Mouse (Mus musculus): Measurements from ENCODE around the gene Atp6v0c. TPM values are rescaled to one million over a fixed set of nuclear protein-coding genes. Genes with fewer than 3 reads are reported as not detected.
A peak's percentile ranks its signal among the peaks of the same experiment; 100 is the strongest.

The Atp6v0c gene
- polyA plus RNA-seq, 1 experiment: 695 TPM

GRCm38 (mm10) chr17:24199741-24200140 lies 30.2 kb upstream of the Atp6v0c start:
- no peak for TF ChIP-seq FLI1 (IDR thresholded peaks at IDR 0.05; ENCODE audit: low read length)
- TF ChIP-seq GATA1 (IDR thresholded peaks at IDR 0.05; ENCODE audit: borderline replicate concordance, low read length): no peak
- H3K27me3 ChIP-seq (replicated peaks): no peaks in the 10 kb centered on the region
- H3K4me1 ChIP-seq: peaks cover 96% of the 10 kb centered on the region
- H3K9me3 ChIP-seq: no peaks in the 10 kb centered on the region
- H3K4me3 ChIP-seq (replicated peaks): peak overlapping the region; percentile 78
- peaks cover 44% of the 10 kb centered on the region for H3K36me3 ChIP-seq (replicated peaks; ENCODE audit: low read length)

DNA sequence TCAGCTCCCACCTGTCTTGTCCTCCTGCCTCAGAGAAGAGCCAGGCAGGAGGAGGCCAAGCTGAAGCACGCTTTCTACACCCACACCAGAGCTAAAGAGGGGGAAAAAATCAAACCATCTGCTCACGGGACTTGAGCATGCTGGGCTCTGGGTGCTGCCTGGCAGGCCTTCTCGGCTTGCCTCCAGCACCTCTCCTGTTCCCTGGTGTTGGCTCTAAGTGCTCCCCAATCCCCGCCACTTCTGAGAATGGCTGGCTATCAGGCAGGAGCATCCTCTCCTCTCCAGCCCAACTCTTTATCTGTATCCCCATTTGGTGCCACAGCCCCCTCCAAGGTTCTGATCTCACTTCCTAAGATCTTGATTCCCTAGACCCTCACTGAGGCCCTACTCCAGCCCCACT lies 29.8 kb upstream of the Atp6v0c start:
- TF ChIP-seq GATA1 (IDR thresholded peaks at IDR 0.05; ENCODE audit: borderline replicate concordance, low read length): no peak
- TF ChIP-seq FLI1 (IDR thresholded peaks at IDR 0.05; ENCODE audit: low read length): no peak
- H3K9me3 ChIP-seq: no peaks in the 10 kb centered on the region
- peaks cover 48% of the 10 kb centered on the region for H3K36me3 ChIP-seq (replicated peaks; ENCODE audit: low read length)
- H3K4me1 ChIP-seq: peaks cover 96% of the 10 kb centered on the region
- H3K27me3 ChIP-seq (replicated peaks): no peaks in the 10 kb centered on the region
- peak overlapping the region; percentile 21 for H3K4me3 ChIP-seq (replicated peaks)

- H3K4me3 ChIP-seq (replicated peaks): peak overlapping the region; percentile 57
- no peaks in the 10 kb centered on the region for H3K27me3 ChIP-seq (replicated peaks)
- H3K36me3 ChIP-seq (replicated peaks; ENCODE audit: low read length): peaks cover 58% of the 10 kb centered on the region
- TF ChIP-seq FLI1 (IDR thresholded peaks at IDR 0.05; ENCODE audit: low read length): no peak
- TF ChIP-seq GATA1 (IDR thresholded peaks at IDR 0.05; ENCODE audit: borderline replicate concordance, low read length): no peak
- H3K9me3 ChIP-seq: no peaks in the 10 kb centered on the region
- peaks cover 91% of the 10 kb centered on the region for H3K4me1 ChIP-seq
Measured at GRCm38 (mm10) chr17:24197032-24197824, 27.7 kb upstream of the Atp6v0c start.

GRCm38 (mm10) chr17:24195349-24195748 lies 25.8 kb upstream of the Atp6v0c start:
- H3K9me3 ChIP-seq: no peaks in the 10 kb centered on the region
- H3K27me3 ChIP-seq (replicated peaks): no peaks in the 10 kb centered on the region
- peaks cover 50% of the 10 kb centered on the region for H3K36me3 ChIP-seq (replicated peaks; ENCODE audit: low read length)
- peaks cover 84% of the 10 kb centered on the region for H3K4me1 ChIP-seq
- H3K4me3 ChIP-seq (replicated peaks): no peak overlapping the region
- no peak for TF ChIP-seq GATA1 (IDR thresholded peaks at IDR 0.05; ENCODE audit: borderline replicate concordance, low read length)
- no peak for TF ChIP-seq FLI1 (IDR thresholded peaks at IDR 0.05; ENCODE audit: low read length)

DNA sequence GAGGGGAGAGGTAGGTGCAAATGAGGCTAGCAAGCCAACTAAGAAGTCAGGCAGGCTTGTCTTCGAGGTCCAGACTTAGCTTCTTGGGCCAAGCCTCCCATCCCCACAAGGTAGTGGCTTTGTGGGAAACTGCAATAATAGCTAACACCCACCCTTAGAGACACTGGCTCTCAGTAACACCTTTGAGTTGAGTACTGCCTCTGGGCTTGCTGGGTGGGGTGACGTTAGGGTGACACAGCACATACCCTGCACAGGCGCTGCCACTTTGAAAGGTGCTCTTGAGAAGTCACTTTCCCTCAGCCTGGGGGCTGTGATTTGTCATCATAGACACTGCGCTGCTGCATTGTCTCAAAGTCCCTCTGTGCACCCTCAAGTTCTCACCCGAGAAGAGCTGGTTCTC lies 24.3 kb upstream of the Atp6v0c start:
- H3K27me3 ChIP-seq (replicated peaks): no peaks in the 10 kb centered on the region
- no peaks in the 10 kb centered on the region for H3K9me3 ChIP-seq
- H3K4me1 ChIP-seq: peaks cover 72% of the 10 kb centered on the region
- H3K4me3 ChIP-seq (replicated peaks): no peak overlapping the region
- no peak for TF ChIP-seq GATA1 (IDR thresholded peaks at IDR 0.05; ENCODE audit: borderline replicate concordance, low read length)
- TF ChIP-seq FLI1 (IDR thresholded peaks at IDR 0.05; ENCODE audit: low read length): no peak
- H3K36me3 ChIP-seq (replicated peaks; ENCODE audit: low read length): peaks cover 57% of the 10 kb centered on the region

DNA sequence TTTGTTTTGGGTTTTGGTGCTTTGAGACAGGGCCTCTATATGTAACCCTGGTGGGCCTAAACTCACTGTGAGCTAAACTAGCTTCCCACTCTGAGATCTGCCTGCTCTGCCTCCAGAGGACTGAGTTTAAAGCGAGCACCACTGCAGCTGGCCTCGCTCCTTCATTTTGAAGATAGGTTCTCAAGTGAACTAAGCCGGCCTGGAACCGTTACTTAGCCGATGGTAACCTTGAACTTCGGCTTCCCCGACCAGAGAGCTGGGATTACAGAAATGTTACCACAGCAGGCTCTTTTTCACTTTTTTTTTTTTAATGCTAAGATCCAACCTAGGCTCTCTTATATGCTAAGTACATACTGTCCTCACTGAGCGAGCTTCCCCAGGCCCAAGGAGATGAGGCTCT lies 23.8 kb upstream of the Atp6v0c start:
- Histone ChIP-seq H3K36me3 (replicated peaks; ENCODE audit: low read length) (peaks cover 56% of the 10 kb centered on the region), H3K9me3 (no peaks in the 10 kb centered on the region), H3K4me1 (peaks cover 67% of the 10 kb centered on the region), H3K4me3 (replicated peaks) (no peak overlapping the region), H3K27me3 (replicated peaks) (no peaks in the 10 kb centered on the region)
- TF ChIP-seq FLI1 (IDR thresholded peaks at IDR 0.05; ENCODE audit: low read length) (no peak), GATA1 (IDR thresholded peaks at IDR 0.05; ENCODE audit: borderline replicate concordance, low read length) (no peak)

GRCm38 (mm10) chr17:24192848-24193247 lies 23.3 kb upstream of the Atp6v0c start:
- Histone ChIP-seq H3K9me3 (no peaks in the 10 kb centered on the region), H3K27me3 (replicated peaks) (no peaks in the 10 kb centered on the region), H3K4me3 (replicated peaks) (no peak overlapping the region), H3K4me1 (peaks cover 63% of the 10 kb centered on the region), H3K36me3 (replicated peaks; ENCODE audit: low read length) (peaks cover 55% of the 10 kb centered on the region)
- TF ChIP-seq FLI1 (IDR thresholded peaks at IDR 0.05; ENCODE audit: low read length): no peak
- TF ChIP-seq GATA1 (IDR thresholded peaks at IDR 0.05; ENCODE audit: borderline replicate concordance, low read length): no peak

DNA sequence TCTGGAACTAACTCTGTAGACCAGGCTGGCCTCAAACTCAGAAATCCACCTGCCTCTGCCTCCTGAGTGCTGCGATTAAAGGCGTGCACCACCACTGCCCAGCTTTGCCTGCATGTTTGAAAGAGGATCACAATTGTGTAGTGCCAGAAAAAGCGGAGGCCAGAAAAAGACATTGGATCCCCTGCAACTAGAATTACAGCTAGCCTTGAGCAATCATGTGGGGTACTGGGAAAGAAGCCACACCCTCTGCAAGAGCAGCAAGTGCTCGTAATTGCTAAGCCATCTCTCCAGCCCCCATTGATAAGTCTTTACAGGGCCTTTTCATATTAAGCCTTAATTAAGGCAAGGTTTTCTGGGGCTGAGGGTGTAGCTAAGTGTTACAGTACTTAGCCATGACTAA lies 22.0 kb upstream of the Atp6v0c start:
- Histone ChIP-seq H3K4me1 (peaks cover 49% of the 10 kb centered on the region), H3K4me3 (replicated peaks) (no peak overlapping the region), H3K27me3 (replicated peaks) (no peaks in the 10 kb centered on the region), H3K36me3 (replicated peaks; ENCODE audit: low read length) (peaks cover 51% of the 10 kb centered on the region), H3K9me3 (no peaks in the 10 kb centered on the region)
- no peak for TF ChIP-seq GATA1 (IDR thresholded peaks at IDR 0.05; ENCODE audit: borderline replicate concordance, low read length)
- TF ChIP-seq FLI1 (IDR thresholded peaks at IDR 0.05; ENCODE audit: low read length): no peak

- TF ChIP-seq GATA1 (IDR thresholded peaks at IDR 0.05; ENCODE audit: borderline replicate concordance, low read length): no peak
- TF ChIP-seq FLI1 (IDR thresholded peaks at IDR 0.05; ENCODE audit: low read length): no peak
- Histone ChIP-seq H3K27me3 (replicated peaks) (no peaks in the 10 kb centered on the region), H3K4me3 (replicated peaks) (no peak overlapping the region), H3K36me3 (replicated peaks; ENCODE audit: low read length) (peaks cover 55% of the 10 kb centered on the region), H3K4me1 (peaks cover 44% of the 10 kb centered on the region), H3K9me3 (no peaks in the 10 kb centered on the region)
Measured at GRCm38 (mm10) chr17:24190934-24191333, 21.4 kb upstream of the Atp6v0c start.

DNA sequence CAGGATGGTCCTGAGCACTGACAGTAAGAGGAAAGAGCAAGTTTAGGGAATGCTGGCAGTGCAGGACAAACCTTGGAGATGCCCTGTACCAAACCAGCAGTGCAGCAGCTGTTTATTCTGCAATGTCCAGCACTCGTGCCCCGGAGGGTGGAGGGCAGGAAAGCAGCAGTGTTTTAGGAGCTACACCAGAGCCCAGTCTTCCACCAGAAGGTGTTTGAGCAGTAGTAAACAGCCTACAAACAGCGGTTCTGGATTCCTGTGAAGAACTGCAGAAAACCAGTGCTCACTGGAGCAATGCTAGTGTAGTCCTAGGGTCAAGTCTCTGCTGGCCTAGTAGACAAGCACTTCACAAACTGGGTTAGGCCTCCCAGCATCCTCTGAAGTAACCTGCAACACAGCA lies 4.8 kb upstream of the Atp6v0c start:
- Histone ChIP-seq H3K4me1 (peaks cover 46% of the 10 kb centered on the region), H3K36me3 (replicated peaks; ENCODE audit: low read length) (peaks cover 9% of the 10 kb centered on the region), H3K4me3 (replicated peaks) (no peak overlapping the region), H3K27me3 (replicated peaks) (no peaks in the 10 kb centered on the region), H3K9me3 (no peaks in the 10 kb centered on the region)
- no peak for TF ChIP-seq FLI1 (IDR thresholded peaks at IDR 0.05; ENCODE audit: low read length)
- no peak for TF ChIP-seq GATA1 (IDR thresholded peaks at IDR 0.05; ENCODE audit: borderline replicate concordance, low read length)
